In genomic region chr7:90144275-90144674, GRCm38 (mm10) we compare ENCODE assay signal across 20 mouse cellular contexts. TPM values are rescaled to one million over a fixed set of nuclear protein-coding genes. Genes with fewer than 3 reads are reported as not detected.
DNase-seq lines count a peak whose midpoint lies in the region; ATAC-seq and TF ChIP-seq lines count a peak whose summit lies in the region.
"Had no signal": no experiment of that assay in that cellular context is flagged by ENCODE, and none has a peak within 500 bp of the region (broad histone marks: within the 10 kb centered on the region; RNA-seq: fewer than 3 reads in every experiment).

No protein-coding gene starts in this region.

- ATAC-seq in erythroblast, adult 5-6 weeks (replicated peaks; ENCODE audit: low FRiP score, poor library complexity, severe bottlenecking), result no peak
- peak; percentile 75; the same call in 1 of the 2 replicates for ATAC-seq in kidney, embryonic 14.5 days (ENCODE audit: low FRiP score, low TSS enrichment)
- ATAC-seq in liver, postnatal 0 days, result no peak
- ATAC-seq: forebrain, embryonic 13.5 days; inflammation-experienced regulatory T-cells, adult 6 months; midbrain, embryonic 16.5 days had no signal

- no peak for TF ChIP-seq CTCF in liver, postnatal 0 days (IDR thresholded peaks at IDR 0.05; ENCODE audit: low read depth)

- peaks cover 95% of the 10 kb centered on the region for H3K4me1 ChIP-seq in erythroblast, embryonic 14.5 days (ENCODE audit: control insufficient read depth)
- H3K4me1 ChIP-seq in kidney, embryonic 14.5 days (ENCODE audit: control insufficient read depth, insufficient read depth, low read length), result peaks cover 27% of the 10 kb centered on the region
- H3K4me1 ChIP-seq in liver, postnatal 0 days (ENCODE audit: insufficient read depth), result peaks cover 61% of the 10 kb centered on the region

- no peak for TF ChIP-seq EP300 in liver, postnatal 0 days (IDR thresholded peaks at IDR 0.05; ENCODE audit: low read depth)

- H3K4me3 ChIP-seq in erythroblast, embryonic 14.5 days (replicated peaks), result peak overlapping the region; percentile 58
- H3K4me3 ChIP-seq in kidney, embryonic 14.5 days (ENCODE audit: low read length), result no peak overlapping the region
- peak overlapping the region; percentile 11; the same call in 1 of the 2 replicates for H3K4me3 ChIP-seq in liver, postnatal 0 days (ENCODE audit: low read depth, low read length)
- H3K4me3 ChIP-seq: embryonic facial prominence, embryonic 10.5 days; forebrain, embryonic 13.5 days; hindbrain, embryonic 13.5 days; limb, embryonic 12.5 days; lung, embryonic 15.5 days had no signal

- no peaks in the 10 kb centered on the region for H3K27me3 ChIP-seq in erythroblast, embryonic 14.5 days (ENCODE audit: control insufficient read depth)
- no peaks in the 10 kb centered on the region for H3K27me3 ChIP-seq in kidney, embryonic 14.5 days (ENCODE audit: control insufficient read depth, insufficient read depth, low read length)
- no peaks in the 10 kb centered on the region for H3K27me3 ChIP-seq in liver, postnatal 0 days (ENCODE audit: insufficient read depth, low read length)
- H3K27me3 ChIP-seq: forebrain, embryonic 13.5 days; hindbrain, embryonic 13.5 days; limb, embryonic 12.5 days; lung, embryonic 15.5 days had no signal

- no peak overlapping the region for H3K9ac ChIP-seq in kidney, embryonic 14.5 days (ENCODE audit: low read depth, low read length)
- H3K9ac ChIP-seq in liver, postnatal 0 days (replicated peaks), result 0 out of 2 replicates have a peak overlapping the region, but pooled peaks have one; percentile 49
- H3K9ac ChIP-seq: forebrain, embryonic 13.5 days; hindbrain, embryonic 13.5 days; limb, embryonic 12.5 days; lung, embryonic 15.5 days had no signal

- H3K9me3 ChIP-seq in erythroblast, embryonic 14.5 days (ENCODE audit: control insufficient read depth, low read length), result no peaks in the 10 kb centered on the region
- H3K9me3 ChIP-seq in kidney, embryonic 14.5 days (ENCODE audit: control insufficient read depth, low read length), result no peaks in the 10 kb centered on the region
- no peaks in the 10 kb centered on the region for H3K9me3 ChIP-seq in liver, postnatal 0 days (ENCODE audit: low read length)
- H3K9me3 ChIP-seq: embryonic facial prominence, embryonic 10.5 days; forebrain, embryonic 13.5 days; hindbrain, embryonic 13.5 days; limb, embryonic 12.5 days; lung, embryonic 15.5 days had no signal

- no peak for DNase-seq in kidney, adult 11 months
- peak; percentile 25 to 43 for DNase-seq in kidney, postnatal 25 days
- DNase-seq in liver, postnatal 0 days, result no peak
- no peak for DNase-seq in spleen, postnatal 14 days (ENCODE audit: low spot score in 2 of 2)
- DNase-seq in urinary bladder, postnatal 14 days (ENCODE audit: low spot score), result no peak
- DNase-seq: cerebellum, adult 9-10 months; gastrocnemius, postnatal 10 days; heart, adult 18-20 months; lung, postnatal 4 days; thymus, postnatal 25 days had no signal

- H3K4me2 ChIP-seq in kidney, embryonic 14.5 days (replicated peaks; ENCODE audit: low read depth, low read length), result no peak overlapping the region
- H3K4me2 ChIP-seq in liver, postnatal 0 days (ENCODE audit: low read depth, low read length), result peak overlapping the region; percentile 63
- H3K4me2 ChIP-seq: forebrain, embryonic 13.5 days; hindbrain, embryonic 13.5 days; limb, embryonic 12.5 days; lung, embryonic 15.5 days had no signal

- WGBS in kidney, embryonic 14.5 days, result 59% methylated on average over 2 of the region's 2 CpGs
- 52% methylated on average over 2 of the region's 2 CpGs for WGBS in liver, postnatal 0 days (ENCODE audit: insufficient replicate concordance)

- H3K36me3 ChIP-seq in erythroblast, embryonic 14.5 days (ENCODE audit: control insufficient read depth), result peaks cover 73% of the 10 kb centered on the region
- no peaks in the 10 kb centered on the region for H3K36me3 ChIP-seq in kidney, embryonic 14.5 days (ENCODE audit: control insufficient read depth, insufficient read depth, low read length)
- no peaks in the 10 kb centered on the region for H3K36me3 ChIP-seq in liver, postnatal 0 days (replicated peaks; ENCODE audit: insufficient read depth, low read length)
- H3K36me3 ChIP-seq: embryonic facial prominence, embryonic 10.5 days; hindbrain, embryonic 13.5 days; limb, embryonic 12.5 days; lung, embryonic 15.5 days had no signal

- no peak overlapping the region; the same call in 1 of the 2 replicates for H3K27ac ChIP-seq in kidney, embryonic 14.5 days (ENCODE audit: low read depth, low read length)
- H3K27ac ChIP-seq in liver, postnatal 0 days (ENCODE audit: low read depth), result peak overlapping the region; percentile 67; the same call in 1 of the 2 replicates
- H3K27ac ChIP-seq: embryonic facial prominence, embryonic 10.5 days; forebrain, embryonic 13.5 days; hindbrain, embryonic 13.5 days; limb, embryonic 12.5 days; lung, embryonic 15.5 days had no signal

RNA-seq across cellular contexts. Expression of gene Picalm, which starts 14.3 kb away (rescaled TPM):
- 29.3 and 37.6 TPM in 2 replicates for polyA plus RNA-seq in erythroblast, embryonic 14.5 days (2012)
- 800 and 869 TPM in 2 replicates for total RNA-seq in erythroblast, adult 5-6 weeks (2015; ENCODE audit: low replicate concordance)
- total RNA-seq in erythroblast, adult 5-6 weeks (2017; ENCODE audit: low replicate concordance), result 1,037 and 1,102 TPM in 2 replicates
- 47.9 and 52.1 TPM in 2 replicates for polyA plus RNA-seq in kidney, embryonic 14.5 days (2014; fragmentation: Nextera tagmentation; extraction: Ambion mirVana)
- polyA plus RNA-seq in liver, postnatal 0 days (2015; fragmentation: Nextera tagmentation; extraction: Ambion mirVana), result 29.9 and 30.6 TPM in 2 replicates

Comparison
In these comparisons a context has a peak if more than half of its experiments do, and no peak if none do; other contexts are left out.
1. DNase-seq: peak in kidney, postnatal 25 days (2 of 2); none in kidney, adult 11 months (single experiment), liver, postnatal 0 days (single experiment), spleen, postnatal 14 days (0 of 2) and urinary bladder, postnatal 14 days (single experiment).